ENCODE assay signal across 23 mouse cellular contexts in the genomic region with DNA sequence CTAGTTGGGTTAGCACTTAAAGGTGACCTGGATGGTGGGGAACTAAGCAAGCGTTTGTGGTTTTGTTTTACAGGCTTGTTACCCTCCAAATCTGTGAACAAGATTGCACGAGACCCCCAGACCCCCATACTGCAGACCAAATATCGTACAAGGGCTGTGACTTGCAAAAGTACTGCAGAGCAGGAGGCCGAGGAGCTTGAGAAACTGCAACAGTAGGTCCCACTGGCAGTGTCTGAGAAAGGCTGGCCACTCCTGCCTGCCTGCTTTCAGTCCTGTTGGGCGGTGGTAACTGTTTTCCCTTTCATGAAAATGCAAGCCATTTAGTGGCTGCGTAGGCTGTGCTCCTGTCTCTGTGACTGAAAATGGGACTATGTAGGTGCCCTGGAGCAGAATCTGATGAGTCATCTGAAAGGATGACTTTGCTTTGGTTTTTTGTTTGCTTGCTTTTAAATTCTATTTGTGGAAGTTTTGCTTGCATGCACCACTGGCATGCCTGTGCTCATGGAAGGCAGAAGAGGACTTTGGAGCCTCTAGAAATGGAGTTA. TPM values are rescaled to one million over a fixed set of nuclear protein-coding genes. Genes with fewer than 3 reads are reported as not detected.
DNase-seq lines count a peak whose midpoint lies in the region.
"Had no signal": no experiment of that assay in that cellular context is flagged by ENCODE, and none has a peak within 500 bp of the region (broad histone marks: within the 10 kb centered on the region; RNA-seq: fewer than 3 reads in every experiment).

No protein-coding gene starts in this region.

- H3K27me3 ChIP-seq in limb, embryonic 10.5 days (ENCODE audit: low read depth, poor library complexity, severe bottlenecking) = no peaks in the 10 kb centered on the region
- H3K27me3 ChIP-seq: limb, embryonic 15.5 days; liver, embryonic 15.5 days; neural tube, embryonic 12.5 days had no signal

- peak; percentile 38 to 73 for DNase-seq in frontal cortex, postnatal 36 days (ENCODE audit: low spot score in 2 of 2)
- no peak for DNase-seq in frontal cortex, postnatal 25 days (ENCODE audit: low spot score in 2 of 2)
- peak; percentile 82 for DNase-seq in right cerebral cortex, adult 18-20 months
- DNase-seq in right cerebral cortex, postnatal 4 days = no peak
- peak; percentile 11 for DNase-seq in layer of hippocampus, adult 9-10 months (ENCODE audit: low spot score)
- DNase-seq in limb, embryonic 10.5 days (ENCODE audit: low spot score) = peak; percentile 26
- no peak for DNase-seq in adrenal gland, postnatal 25 days
- no peak for DNase-seq in urinary bladder, postnatal 36 days (ENCODE audit: low spot score in 2 of 2)
- DNase-seq: adrenal gland, postnatal 10 days; cerebellum, adult 11 months; cerebellum, postnatal 36 days; forebrain, postnatal 0 days; gastrocnemius, postnatal 25 days; kidney, adult 11 months had no signal

- H3K36me3 ChIP-seq in limb, embryonic 10.5 days = peaks cover 99% of the 10 kb centered on the region

- WGBS in limb, embryonic 10.5 days = 96% methylated on average over 6 of the region's 6 CpGs

- H3K27ac ChIP-seq in limb, embryonic 10.5 days = no peak overlapping the region
- H3K27ac ChIP-seq: forebrain, embryonic 10.5 days; heart, embryonic 10.5 days; hindbrain, embryonic 10.5 days; kidney, postnatal 0 days; limb, embryonic 15.5 days; liver, embryonic 15.5 days; neural tube, embryonic 12.5 days had no signal

- H3K4me1 ChIP-seq in limb, embryonic 10.5 days = no peaks in the 10 kb centered on the region
- H3K4me1 ChIP-seq: forebrain, embryonic 10.5 days; heart, embryonic 10.5 days; hindbrain, embryonic 10.5 days; limb, embryonic 15.5 days; liver, embryonic 15.5 days; neural tube, embryonic 12.5 days had no signal

- no peaks in the 10 kb centered on the region for H3K9me3 ChIP-seq in limb, embryonic 10.5 days (replicated peaks)
- H3K9me3 ChIP-seq: forebrain, embryonic 10.5 days; heart, embryonic 10.5 days; hindbrain, embryonic 10.5 days; limb, embryonic 15.5 days; liver, embryonic 15.5 days; neural tube, embryonic 12.5 days had no signal

- H3K4me3 ChIP-seq in limb, embryonic 10.5 days = no peak overlapping the region
- H3K4me3 ChIP-seq: forebrain, embryonic 10.5 days; heart, embryonic 10.5 days; hindbrain, embryonic 10.5 days; limb, embryonic 15.5 days; liver, embryonic 15.5 days; neural tube, embryonic 12.5 days had no signal

RNA-seq across cellular contexts. Expression of a gene that starts 27.0 kb away (rescaled TPM):
- polyA plus RNA-seq in limb, embryonic 10.5 days (2016; fragmentation: Nextera tagmentation; extraction: Ambion mirVana) = not detected in 2 replicates
- not detected in 2 replicates for total RNA-seq in adrenal gland, postnatal 25 days (2021)
- total RNA-seq: layer of hippocampus, adult 18-20 months had no signal
- polyA plus RNA-seq: forebrain, postnatal 0 days; midbrain, embryonic 11.5 days; neural tube, embryonic 12.5 days had no signal

RNA-seq across cellular contexts. Expression of a gene that starts 36.4 kb away (rescaled TPM):
- polyA plus RNA-seq in limb, embryonic 10.5 days (2016; fragmentation: Nextera tagmentation; extraction: Ambion mirVana) = 141 and 147 TPM in 2 replicates
- 9.6 and 13.5 TPM in 2 replicates for total RNA-seq in adrenal gland, postnatal 25 days (2021)

RNA-seq across cellular contexts. Expression of a gene that starts 48.8 kb away (rescaled TPM):
- 0.26 and 0.64 TPM in 2 replicates for polyA plus RNA-seq in limb, embryonic 10.5 days (2016; fragmentation: Nextera tagmentation; extraction: Ambion mirVana)
- total RNA-seq in adrenal gland, postnatal 25 days (2021) = 2.1 and 2.9 TPM in 2 replicates

RNA-seq across cellular contexts. Expression of a gene that starts 52.6 kb away (rescaled TPM):
- 90.1 and 103 TPM in 2 replicates for polyA plus RNA-seq in limb, embryonic 10.5 days (2016; fragmentation: Nextera tagmentation; extraction: Ambion mirVana)
- total RNA-seq in adrenal gland, postnatal 25 days (2021) = 48.9 and 61.8 TPM in 2 replicates

Comparison
In these comparisons a context has a peak if more than half of its experiments do, and no peak if none do; other contexts are left out.
1. DNase-seq: peak in frontal cortex, postnatal 36 days (2 of 2), right cerebral cortex, adult 18-20 months (single experiment), layer of hippocampus, adult 9-10 months (single experiment) and limb, embryonic 10.5 days (single experiment); none in frontal cortex, postnatal 25 days (0 of 2), right cerebral cortex, postnatal 4 days (single experiment), adrenal gland, postnatal 25 days (single experiment) and urinary bladder, postnatal 36 days (0 of 2).